Comparison of ENCODE assay signal across 24 mouse cellular contexts in genomic region chr6:15008113-15008512, GRCm38 (mm10).
DNase-seq lines count a peak whose midpoint lies in the region; ATAC-seq and TF ChIP-seq lines count a peak whose summit lies in the region.
"Had no signal": no experiment of that assay in that cellular context is flagged by ENCODE, and none has a peak within 500 bp of the region (broad histone marks: within the 10 kb centered on the region; RNA-seq: fewer than 3 reads in every experiment).

No protein-coding gene starts in this region.

- no peak for DNase-seq in layer of hippocampus, adult 2 months (ENCODE audit: low spot score in 2 of 2)
- no peak for DNase-seq in layer of hippocampus, postnatal 10 days (ENCODE audit: low spot score in 2 of 2)
- no peak for DNase-seq in lung, adult 2 months
- peak; percentile 31 for DNase-seq in lung, postnatal 10 days
- DNase-seq in lung, postnatal 36 days = no peak
- DNase-seq: adrenal gland, adult 2 months; adrenal gland, postnatal 14 days; cerebellum, adult 11 months; cerebellum, adult 2 months; cerebellum, adult 9-11 months; cerebellum, postnatal 25 days; gastrocnemius, postnatal 10 days; gastrocnemius, postnatal 36 days; heart, adult 2 months; heart, postnatal 14 days; heart, postnatal 4 days had no signal

- H3K27me3 ChIP-seq in lung, embryonic 15.5 days = no peaks in the 10 kb centered on the region
- H3K27me3 ChIP-seq: embryonic facial prominence, embryonic 12.5 days; embryonic facial prominence, embryonic 15.5 days; forebrain, embryonic 15.5 days; heart, embryonic 13.5 days had no signal

- no peak for TF ChIP-seq POLR2A in lung, adult 2 months (IDR thresholded peaks at IDR 0.05; ENCODE audit: borderline replicate concordance, extremely low read depth, low read depth, low read length)

- H3K9me3 ChIP-seq in lung, embryonic 15.5 days = no peaks in the 10 kb centered on the region
- H3K9me3 ChIP-seq: embryonic facial prominence, embryonic 12.5 days; embryonic facial prominence, embryonic 15.5 days; forebrain, embryonic 15.5 days; heart, embryonic 10.5 days; heart, embryonic 13.5 days had no signal

- TF ChIP-seq CTCF in layer of hippocampus, adult 2 months (conservative IDR thresholded peaks at IDR 0.05) = peak; percentile 38
- no peak for TF ChIP-seq CTCF in lung, adult 2 months (IDR thresholded peaks at IDR 0.05; ENCODE audit: insufficient read depth, low read length)

- H3K4me3 ChIP-seq in layer of hippocampus, adult 2 months = no peak overlapping the region
- no peak overlapping the region for H3K4me3 ChIP-seq in lung, embryonic 15.5 days
- H3K4me3 ChIP-seq in lung, adult 2 months (replicated peaks; ENCODE audit: extremely low read depth, low read depth, low read length) = no peak overlapping the region
- H3K4me3 ChIP-seq: embryonic facial prominence, embryonic 12.5 days; embryonic facial prominence, embryonic 15.5 days; forebrain, embryonic 15.5 days; heart, adult 2 months; heart, embryonic 10.5 days; heart, embryonic 13.5 days had no signal

- ATAC-seq in lung, embryonic 15.5 days (ENCODE audit: borderline replicate concordance, extremely low read depth, low FRiP score, low TSS enrichment) = peak; percentile 73; the same call in 1 of the 2 replicates
- ATAC-seq: CD4-positive, CD25-positive, alpha-beta regulatory T cell, adult 4 months; forebrain, embryonic 15.5 days had no signal

- no peak overlapping the region for H3K9ac ChIP-seq in lung, embryonic 15.5 days
- H3K9ac ChIP-seq: embryonic facial prominence, embryonic 12.5 days; embryonic facial prominence, embryonic 15.5 days; forebrain, embryonic 15.5 days; heart, embryonic 13.5 days; hindbrain, embryonic 14.5 days had no signal

- no peak overlapping the region for H3K27ac ChIP-seq in layer of hippocampus, adult 2 months
- H3K27ac ChIP-seq in lung, embryonic 15.5 days = no peak overlapping the region
- H3K27ac ChIP-seq: embryonic facial prominence, embryonic 12.5 days; embryonic facial prominence, embryonic 15.5 days; forebrain, embryonic 15.5 days; heart, adult 2 months; heart, embryonic 10.5 days; heart, embryonic 13.5 days; hindbrain, embryonic 14.5 days had no signal

- no peak overlapping the region for H3K4me2 ChIP-seq in lung, embryonic 15.5 days
- H3K4me2 ChIP-seq: embryonic facial prominence, embryonic 12.5 days; embryonic facial prominence, embryonic 15.5 days; forebrain, embryonic 15.5 days; heart, embryonic 13.5 days; hindbrain, embryonic 14.5 days had no signal

- no peaks in the 10 kb centered on the region for H3K4me1 ChIP-seq in lung, embryonic 15.5 days
- H3K4me1 ChIP-seq in lung, adult 2 months (ENCODE audit: control insufficient read depth, insufficient read depth, low read length) = no peaks in the 10 kb centered on the region
- H3K4me1 ChIP-seq: embryonic facial prominence, embryonic 12.5 days; embryonic facial prominence, embryonic 15.5 days; forebrain, embryonic 15.5 days; heart, embryonic 10.5 days; heart, embryonic 13.5 days had no signal

- no peaks in the 10 kb centered on the region for H3K36me3 ChIP-seq in lung, embryonic 15.5 days
- H3K36me3 ChIP-seq: embryonic facial prominence, embryonic 12.5 days; embryonic facial prominence, embryonic 15.5 days; forebrain, embryonic 15.5 days; heart, embryonic 10.5 days; heart, embryonic 13.5 days had no signal

- 55% methylated on average over 1 of the region's 1 CpGs for WGBS in lung, embryonic 15.5 days
- 60% methylated on average over 1 of the region's 1 CpGs for WGBS in lung, adult 2 months
